Comparison of ENCODE assay signal across 19 mouse cellular contexts in the genomic region with DNA sequence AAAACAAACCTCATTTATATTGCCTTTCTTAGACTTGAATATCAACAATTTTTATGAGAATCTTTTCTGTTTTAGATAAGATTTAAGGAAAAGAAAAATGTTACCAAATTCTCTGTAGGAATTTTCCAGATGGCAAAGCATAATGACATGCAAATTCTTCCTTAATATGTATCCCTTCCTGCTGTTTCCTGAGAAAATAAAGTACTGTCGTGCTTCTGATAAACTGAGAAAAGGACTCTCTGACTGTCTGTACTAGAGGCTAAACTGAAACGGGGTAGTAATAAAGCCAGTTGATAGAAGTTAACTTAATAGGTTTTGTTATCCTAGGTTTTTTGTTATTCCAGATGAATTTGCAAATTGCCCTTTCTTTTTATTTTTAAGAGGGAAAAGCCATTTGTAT.
"Had no signal": no experiment of that assay in that cellular context is flagged by ENCODE, and none has a peak within 500 bp of the region (broad histone marks: within the 10 kb centered on the region; RNA-seq: fewer than 3 reads in every experiment).

No protein-coding gene starts in this region.

- H3K4me2 ChIP-seq: limb, embryonic 13.5 days; liver, embryonic 12.5 days; liver, embryonic 15.5 days; lung, embryonic 15.5 days; midbrain, embryonic 13.5 days had no signal

- H3K27ac ChIP-seq: limb, embryonic 10.5 days; limb, embryonic 13.5 days; liver, embryonic 12.5 days; liver, embryonic 15.5 days; lung, embryonic 15.5 days; midbrain, embryonic 10.5 days; midbrain, embryonic 13.5 days had no signal

- ATAC-seq: liver, embryonic 12.5 days; midbrain, embryonic 13.5 days had no signal

- H3K36me3 ChIP-seq: limb, embryonic 10.5 days; limb, embryonic 13.5 days; liver, embryonic 12.5 days; liver, embryonic 15.5 days; lung, embryonic 15.5 days; midbrain, embryonic 10.5 days; midbrain, embryonic 13.5 days had no signal

- H3K9me3 ChIP-seq: limb, embryonic 10.5 days; limb, embryonic 13.5 days; liver, embryonic 12.5 days; liver, embryonic 15.5 days; lung, embryonic 15.5 days; megakaryocyte, embryonic 14.5 days; midbrain, embryonic 10.5 days; midbrain, embryonic 13.5 days had no signal

- H3K4me3 ChIP-seq: limb, embryonic 10.5 days; limb, embryonic 13.5 days; liver, embryonic 12.5 days; liver, embryonic 15.5 days; lung, embryonic 15.5 days; megakaryocyte, embryonic 14.5 days; midbrain, embryonic 10.5 days; midbrain, embryonic 13.5 days had no signal

- DNase-seq: kidney, adult 18-20 months; kidney, adult 9 months; kidney, postnatal 14 days; kidney, postnatal 4 days; liver; lung, adult 18-20 months; lung, postnatal 10 days; lung, postnatal 36 days; thymus, adult 2 months; thymus, postnatal 14 days; thymus, postnatal 4 days had no signal

- H3K9ac ChIP-seq: limb, embryonic 13.5 days; liver, embryonic 12.5 days; liver, embryonic 15.5 days; lung, embryonic 15.5 days; midbrain, embryonic 13.5 days had no signal

- H3K4me1 ChIP-seq: limb, embryonic 10.5 days; limb, embryonic 13.5 days; liver, embryonic 12.5 days; liver, embryonic 15.5 days; lung, embryonic 15.5 days; megakaryocyte, embryonic 14.5 days; midbrain, embryonic 10.5 days; midbrain, embryonic 13.5 days had no signal

- H3K27me3 ChIP-seq: limb, embryonic 13.5 days; liver, embryonic 12.5 days; liver, embryonic 15.5 days; lung, embryonic 15.5 days; megakaryocyte, embryonic 14.5 days; midbrain, embryonic 13.5 days had no signal
